Mouse (Mus musculus) forelimb bud, embryonic 11.5 days (tissue): ENCODE data around the gene Actn1.
"Not testable (repeated sequence)": the region's sequence is repeated elsewhere in the genome, so short reads cannot be mapped to it uniquely, and the experiment has no call there.

Experiments
- DNase-seq: peaks from one replicate; pipeline ENCODE4 v3.0.0-alpha.2; 2012; ENCODE audit warnings: low read depth, low spot score

The Actn1 gene

DNA sequence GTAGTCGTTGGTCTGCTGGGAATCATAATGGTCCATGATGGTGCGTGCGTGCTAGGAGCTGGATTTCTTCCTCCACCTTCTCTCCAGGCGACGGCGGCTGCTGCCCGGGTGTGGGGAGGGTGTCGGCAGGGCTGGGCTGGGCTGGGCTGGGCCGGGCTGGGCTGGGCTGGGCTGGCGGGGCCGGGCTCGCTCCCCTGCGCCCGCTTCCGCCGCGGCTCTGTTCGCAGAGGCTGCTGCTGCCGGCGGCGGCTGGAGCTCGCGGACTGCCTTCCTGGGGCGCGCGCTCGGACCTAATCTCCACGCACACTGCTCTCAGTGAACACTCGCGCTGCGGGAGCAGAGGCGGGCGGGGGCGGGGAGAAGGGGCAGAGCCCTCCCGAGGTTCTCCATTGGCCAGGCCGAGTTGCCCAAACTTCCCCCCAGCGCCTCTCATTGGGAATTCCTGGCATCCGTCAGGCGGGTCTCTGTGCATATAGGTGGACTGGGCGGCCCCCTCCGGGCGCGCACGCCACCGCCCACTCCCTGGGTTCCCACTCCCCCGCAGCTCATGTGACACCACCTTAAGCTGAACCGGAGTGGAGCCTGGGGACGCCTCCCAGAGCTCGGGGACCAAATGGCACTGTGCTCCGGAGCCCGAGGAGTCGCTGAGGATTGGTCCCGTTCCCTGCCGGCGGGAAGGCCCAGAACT, at the start of gene Actn1:
Gene Actn1, minus strand, starts transcription at position 316 of the 688 bp plus-strand sequence.
- DNase-seq, result peak; percentile 96

DNA sequence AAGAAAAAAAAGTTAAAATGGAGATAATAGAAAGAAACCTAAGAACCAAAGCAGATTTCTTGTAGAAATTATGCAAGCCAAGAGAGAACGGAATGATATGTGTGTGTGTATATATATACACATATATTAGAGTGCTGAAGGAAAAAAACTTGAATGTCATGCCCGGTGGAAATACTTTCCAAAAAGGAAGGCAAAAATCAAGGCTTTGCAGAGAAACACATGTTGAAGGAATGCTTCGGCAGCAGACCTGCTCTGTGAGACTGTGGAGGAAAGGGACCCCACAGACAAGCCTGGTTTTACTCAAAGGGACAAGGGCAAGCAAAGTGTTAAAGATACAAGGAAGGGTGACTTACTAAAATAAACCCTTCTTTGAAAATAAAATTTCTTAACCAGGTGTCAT, 47.4 kb upstream of the Actn1 start:
- no peak for DNase-seq

DNA sequence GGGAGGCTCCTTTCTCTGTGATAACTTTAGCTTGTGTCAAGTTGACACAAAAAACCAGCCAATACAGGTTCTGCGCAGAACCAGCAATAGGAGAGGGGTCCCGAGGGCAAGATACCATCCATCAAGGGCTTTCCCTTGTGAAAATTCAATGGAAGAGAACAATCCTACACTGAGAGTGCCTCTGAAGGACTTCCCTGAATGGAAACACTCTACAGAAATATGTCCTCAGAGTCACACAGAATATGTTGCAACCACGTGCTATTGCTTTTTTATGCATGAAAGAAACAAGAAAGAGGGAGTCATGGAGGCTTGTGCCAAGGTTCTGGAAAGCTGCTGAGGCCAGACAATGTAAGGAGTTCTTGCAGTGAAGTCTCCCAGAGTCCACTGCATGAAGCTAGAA, 44.3 kb upstream of the Actn1 start:
- no peak for DNase-seq

DNA sequence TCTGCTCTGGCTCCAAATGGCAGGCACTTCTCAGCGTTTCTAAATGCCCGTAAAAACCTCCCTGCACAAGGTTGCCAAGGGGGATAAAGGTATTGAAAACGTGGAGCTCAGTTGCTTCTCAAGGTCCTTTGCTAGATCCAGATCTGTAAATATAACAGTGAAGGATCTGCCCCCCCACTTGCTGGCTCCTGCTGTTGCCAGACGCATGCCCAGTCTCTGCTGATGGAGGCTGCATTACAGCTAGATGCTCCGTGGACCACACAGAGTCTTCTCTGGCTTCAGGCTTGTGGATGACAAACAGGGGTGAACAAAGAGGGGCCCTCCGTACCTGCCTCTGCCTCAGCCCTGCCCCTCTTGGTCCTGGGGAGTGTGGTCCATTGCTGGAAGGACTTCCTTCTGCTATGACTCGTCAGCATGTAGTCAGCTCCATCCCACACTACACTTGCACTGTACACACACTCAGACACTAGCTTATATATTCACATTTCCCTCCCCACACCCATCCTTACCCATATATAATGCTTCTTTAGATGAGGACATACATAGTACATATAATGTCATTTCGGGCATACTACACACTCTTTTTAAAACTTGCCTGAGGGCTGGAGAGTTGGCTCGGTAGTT, 40.8 kb upstream of the Actn1 start:
- no peak for DNase-seq

DNA sequence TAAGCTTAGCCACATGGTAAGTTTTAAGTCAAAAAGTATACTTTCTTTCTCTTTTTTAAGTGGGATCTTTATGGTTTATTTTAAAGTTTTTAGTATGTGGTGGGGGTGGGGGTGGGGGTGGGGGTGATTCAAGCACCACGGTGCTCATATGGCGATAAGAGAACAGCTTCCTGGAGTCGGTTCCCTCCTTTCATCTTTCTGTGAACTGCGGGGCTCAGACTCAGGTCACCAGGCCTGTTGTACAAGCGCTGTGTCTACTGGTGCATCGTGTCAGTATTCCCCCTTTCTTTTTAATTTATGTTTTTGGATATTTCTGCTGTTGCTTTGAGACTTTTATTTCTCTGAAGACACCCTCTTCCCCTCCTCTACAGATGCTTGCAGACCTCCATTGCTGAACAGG, 38.5 kb upstream of the Actn1 start:
- DNase-seq, result no peak

DNA sequence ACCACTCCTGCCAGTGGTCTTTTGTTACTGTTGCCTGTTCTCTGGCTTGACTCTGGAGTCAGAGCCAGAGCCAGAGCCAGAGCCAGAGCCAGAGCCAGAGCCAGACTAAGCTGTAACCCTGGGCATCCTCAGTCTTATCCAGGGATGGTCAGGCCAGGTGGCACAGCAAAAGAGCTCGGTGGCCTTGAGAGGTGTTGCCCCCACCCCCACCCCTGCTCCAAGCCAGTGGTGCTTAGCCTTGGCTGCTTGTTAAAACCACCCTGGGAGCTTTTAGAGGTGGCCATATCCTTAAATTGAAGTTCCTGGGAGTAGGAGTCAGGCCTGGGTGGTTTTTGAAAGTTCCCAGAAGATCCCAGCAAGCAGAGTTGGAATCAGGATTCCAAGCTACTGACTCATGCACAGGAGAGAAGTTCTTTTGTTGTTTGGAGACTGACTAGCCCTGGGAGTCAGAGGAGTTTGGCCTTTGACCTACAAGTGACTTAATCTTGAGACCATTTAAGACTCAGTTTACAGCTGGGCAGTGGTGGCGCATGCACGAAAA, 31.8 kb upstream of the Actn1 start:
- no peak for DNase-seq

DNA sequence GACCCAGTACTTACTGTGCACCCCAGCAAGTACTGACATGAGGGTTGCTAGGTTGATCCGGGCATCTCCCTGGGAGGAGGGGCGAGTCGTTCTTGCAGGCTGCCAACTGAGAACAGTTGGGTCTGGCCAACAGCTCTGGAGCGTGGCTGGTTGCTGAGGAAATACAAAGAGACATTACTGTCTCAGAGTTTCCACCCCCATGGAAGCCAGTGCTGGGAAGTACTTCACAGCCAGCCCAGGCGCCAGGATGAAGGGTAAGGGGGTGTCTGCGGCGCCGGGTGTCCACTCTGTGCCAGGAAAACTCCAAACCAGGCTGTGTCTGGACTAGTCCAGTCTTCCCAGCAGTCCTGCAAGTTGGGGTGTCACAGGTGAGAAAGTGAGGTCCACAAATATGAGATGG, 30.8 kb upstream of the Actn1 start:
- no peak for DNase-seq

DNA sequence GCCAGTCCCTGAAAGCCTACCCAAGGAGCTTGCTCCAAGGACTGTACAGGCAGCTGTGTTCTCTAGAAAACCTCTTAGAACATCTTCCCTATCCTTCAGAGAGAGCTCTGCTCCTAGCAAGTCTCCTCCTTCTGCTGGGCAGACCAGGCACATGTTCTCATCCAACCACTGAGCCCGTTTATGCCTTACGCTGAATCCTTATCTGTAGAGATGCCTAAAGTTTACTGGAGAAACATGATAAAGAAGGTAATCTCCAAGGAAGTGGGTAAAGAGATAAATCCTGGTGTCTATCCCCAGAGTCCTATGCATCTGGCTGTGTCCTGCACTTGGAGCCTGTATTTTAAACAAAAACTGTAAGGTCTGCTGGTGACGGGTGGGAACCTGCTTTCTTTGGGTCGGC, 30.3 kb upstream of the Actn1 start:
- DNase-seq, result no peak

DNA sequence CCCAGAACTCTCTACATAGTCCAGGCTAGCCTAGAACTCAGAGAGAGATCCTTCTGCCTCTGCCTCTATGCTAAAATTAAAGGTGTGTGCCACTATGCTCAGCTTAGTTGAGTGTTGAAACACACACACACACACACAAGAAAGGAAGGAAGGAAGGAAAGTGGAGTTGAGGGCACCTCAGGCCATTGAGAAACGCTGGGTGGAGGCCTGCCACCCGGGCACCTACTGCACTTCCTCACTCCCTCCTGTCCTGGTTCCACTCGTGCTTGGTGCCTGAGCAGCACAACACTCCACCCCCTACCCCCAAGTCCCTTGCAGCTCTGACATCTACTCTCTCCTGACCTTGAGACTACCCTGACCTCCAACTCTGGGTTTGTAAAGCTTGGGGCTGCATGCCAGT, 29.6 kb upstream of the Actn1 start:
- DNase-seq, result no peak

DNA sequence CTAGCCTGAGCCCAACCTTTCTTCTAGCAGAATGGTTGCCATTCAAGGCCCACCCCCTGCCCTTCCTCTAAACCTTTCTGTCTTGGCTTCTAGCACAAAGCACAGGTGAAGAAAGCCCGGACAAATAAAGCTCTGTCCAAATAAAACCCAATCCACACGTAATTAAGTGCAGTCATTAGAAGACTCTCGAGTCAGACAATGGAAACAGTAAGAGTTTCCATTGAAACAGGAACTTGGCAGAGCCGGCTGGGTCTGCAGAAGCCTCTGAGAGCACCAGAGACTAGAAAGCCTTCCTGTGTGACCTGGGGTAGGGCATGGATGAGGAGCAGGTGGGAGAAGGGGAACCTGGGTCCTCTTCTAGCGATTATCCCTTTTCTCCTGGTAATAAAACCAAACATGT, 25.7 kb upstream of the Actn1 start:
- no peak for DNase-seq

DNA sequence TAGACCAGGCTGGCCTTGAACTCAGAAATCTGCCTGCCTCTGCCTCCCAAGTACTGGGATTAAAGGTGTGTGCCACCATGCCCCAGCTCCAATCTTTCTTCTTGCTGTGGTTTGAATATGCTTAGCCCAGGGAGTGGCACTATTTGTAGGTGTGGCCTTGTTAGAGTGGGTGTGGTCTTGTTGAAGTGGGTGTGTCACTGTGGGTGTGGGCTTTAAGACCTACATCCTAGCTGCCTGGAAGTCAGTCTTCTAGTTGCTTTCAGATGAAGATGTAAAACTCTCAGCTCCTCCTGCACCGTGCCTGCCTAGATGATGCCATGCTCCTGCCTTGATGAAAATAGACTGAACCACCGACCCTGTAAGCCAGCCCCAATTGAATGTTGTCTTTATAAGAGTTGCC, 24.1 kb upstream of the Actn1 start:
- not testable (repeated sequence) for DNase-seq

DNA sequence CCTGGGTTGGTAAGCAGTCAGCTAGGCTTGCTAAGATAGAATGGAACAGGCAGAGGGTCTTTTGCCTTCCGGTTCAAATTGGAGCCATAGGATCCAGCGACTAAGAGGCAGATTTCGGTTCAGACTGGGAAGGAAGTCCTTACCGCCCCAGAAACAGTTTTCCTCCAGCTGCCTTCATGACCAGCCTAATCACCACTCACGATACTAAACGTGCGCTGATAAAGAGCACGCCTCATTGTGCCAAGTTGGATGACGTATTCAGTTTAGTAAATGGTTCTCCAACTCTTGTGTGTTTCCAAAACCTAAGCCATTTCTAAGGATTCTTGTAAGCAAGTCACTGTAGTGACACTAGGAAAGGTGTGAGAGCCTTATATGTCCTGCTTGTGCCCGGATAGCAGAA, 18.7 kb upstream of the Actn1 start:
- DNase-seq, result no peak

DNA sequence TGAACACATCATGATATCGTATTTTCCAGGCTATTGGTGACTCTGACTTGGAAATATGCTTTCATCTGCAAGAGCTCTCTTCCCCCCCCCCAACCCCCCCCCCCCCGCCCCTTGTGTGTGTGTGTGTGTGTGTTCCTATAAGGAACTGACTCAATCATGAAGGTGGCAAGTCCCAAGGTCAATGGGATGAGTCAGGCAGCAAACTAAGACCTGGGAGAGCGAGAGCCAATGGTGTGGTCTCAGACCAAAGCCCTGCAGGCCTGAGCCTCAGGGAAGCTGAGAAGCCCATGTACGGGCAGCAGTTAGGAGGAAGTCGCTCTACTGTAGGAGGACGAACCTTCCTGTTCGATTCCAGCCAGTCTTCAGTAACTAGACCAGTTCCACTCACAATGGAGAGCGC, 17.3 kb upstream of the Actn1 start:
- no peak for DNase-seq

DNA sequence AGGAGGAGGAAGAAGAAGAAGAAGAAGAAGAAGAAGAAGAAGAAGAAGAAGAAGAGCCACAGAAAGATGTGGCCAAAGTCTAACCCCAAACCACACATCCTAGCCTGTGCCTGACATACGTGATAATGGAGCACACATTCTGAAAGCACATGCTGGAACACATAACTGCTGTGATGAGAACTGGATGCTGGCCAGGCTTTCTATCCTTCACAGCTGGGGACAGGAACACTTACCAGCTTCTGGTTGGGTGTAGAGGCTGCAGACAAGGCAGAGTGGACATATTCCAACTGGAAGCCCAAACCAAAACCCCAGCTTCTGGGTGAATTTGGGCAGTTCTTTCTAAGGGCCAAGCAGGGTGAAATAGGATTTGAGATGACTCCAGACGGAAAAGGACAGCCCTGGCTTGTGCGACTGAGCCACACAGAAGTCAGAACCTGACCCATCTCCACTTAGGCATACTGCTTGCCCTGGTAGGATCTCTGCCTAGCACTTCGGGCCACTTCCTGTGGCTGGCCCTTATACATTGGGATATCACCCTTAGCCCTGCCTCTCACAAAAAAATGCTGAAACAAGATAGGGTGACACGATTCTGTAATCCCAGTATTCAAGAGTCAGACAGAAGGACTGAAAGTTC, 15.1 kb upstream of the Actn1 start:
- no peak for DNase-seq

DNA sequence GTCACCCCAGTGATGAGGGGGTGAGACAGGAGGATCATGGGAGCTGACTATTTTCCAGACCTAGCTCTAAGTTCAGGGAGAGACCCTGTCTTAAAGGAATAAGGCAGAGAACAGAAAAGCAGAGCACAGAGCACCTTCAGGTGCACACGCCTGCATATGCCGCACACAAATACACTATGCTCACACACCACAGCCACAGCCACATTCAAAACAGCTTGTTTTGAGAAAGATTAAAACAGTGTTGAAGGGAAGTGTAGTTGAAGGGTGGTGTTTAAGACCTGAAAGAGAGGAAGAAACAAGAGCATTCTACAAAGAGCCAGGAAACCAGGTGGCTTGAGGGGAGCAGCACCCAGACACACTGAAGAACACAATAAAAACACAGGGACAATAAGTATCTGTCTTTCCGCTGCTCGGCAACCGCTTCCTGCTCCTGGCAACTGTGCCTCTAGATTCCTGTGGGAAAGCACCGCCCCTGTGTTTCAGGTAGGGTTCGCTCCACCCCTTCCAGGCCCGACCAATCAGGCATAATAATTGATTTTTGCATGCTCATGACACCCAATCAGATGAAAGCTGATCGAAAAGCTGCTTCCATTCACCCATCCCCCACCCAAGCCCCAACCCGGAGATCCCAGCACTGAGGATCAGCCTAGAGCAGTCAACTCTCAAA, 13.0 kb upstream of the Actn1 start:
- DNase-seq, result peak; percentile 84

DNA sequence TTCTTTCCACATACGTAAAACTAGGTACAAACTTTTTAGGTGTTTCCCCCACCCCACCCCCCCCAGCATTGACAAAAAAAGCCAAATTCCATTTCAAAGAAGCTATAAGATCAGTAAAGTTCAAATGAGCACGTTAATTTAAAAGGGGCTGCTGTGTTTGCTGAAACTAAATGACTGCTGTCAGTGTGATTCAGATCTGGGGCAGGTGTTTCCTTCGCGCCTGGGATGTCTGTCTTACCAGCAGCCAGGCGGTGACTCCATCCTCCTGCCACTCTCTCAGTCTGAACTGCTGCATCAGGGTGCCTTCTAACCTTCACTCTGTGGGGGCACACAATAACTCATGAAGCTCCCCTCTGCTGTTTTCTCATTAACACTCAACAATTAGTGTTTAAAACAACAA, 11.6 kb upstream of the Actn1 start:
- no peak for DNase-seq

DNA sequence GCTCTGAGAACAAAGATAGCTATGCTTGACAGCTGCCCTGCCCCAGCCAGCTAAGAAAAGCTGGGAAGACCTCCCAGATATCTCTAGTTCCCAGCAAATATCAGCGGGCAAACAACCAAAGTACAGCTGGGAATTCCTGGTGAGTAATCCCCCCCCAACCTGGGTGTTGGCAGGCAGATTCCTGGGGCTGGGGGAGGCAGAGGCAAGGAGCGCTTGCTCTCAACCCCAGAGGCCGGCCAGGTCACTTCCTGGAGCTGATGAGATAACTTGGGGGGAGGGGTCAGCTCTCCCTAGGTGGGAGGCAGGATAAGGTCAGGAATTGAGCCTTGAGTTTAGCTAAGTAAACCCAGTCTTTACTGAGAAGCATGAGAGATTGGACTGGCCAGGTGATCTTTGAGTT, 10.8 kb upstream of the Actn1 start:
- DNase-seq, result no peak

DNA sequence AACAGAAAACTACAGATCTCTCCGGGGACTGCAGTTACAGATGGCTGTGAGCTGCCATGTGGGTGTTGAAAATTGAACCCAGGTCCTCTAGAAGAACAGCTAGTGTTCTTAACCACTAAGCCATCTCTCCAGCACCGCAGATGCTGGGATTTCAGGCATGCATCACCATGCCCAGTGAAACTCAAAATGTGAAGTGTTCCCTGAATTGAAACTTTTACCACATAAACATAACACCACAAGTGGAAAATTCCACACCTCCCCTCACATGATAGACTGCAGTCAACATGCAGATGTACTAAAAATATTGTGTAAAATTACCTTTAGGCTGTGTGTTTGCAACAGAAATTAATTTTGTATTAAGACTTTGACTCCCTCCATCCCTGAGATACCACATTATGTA, 9.1 kb upstream of the Actn1 start:
- DNase-seq, result no peak

DNA sequence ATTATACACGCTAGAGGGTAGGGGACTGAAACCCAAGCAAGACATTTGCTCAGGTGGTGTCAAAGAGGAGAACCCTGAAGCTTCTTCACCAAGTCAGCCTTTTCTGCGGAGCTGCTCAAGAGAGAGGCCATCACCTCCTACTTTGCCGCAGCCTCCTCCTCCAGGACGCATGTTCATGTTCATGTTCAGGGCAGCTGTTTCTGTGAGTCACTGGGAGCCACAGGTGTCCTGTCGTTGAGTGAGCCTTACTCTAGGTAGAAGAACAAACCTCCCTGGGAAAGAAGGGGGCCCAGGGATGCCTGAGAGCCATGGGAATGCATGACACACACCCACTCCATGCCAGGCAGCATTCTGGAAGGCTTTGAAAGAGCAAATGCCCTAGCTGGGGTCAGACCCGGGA, 7.8 kb upstream of the Actn1 start:
- DNase-seq, result no peak

DNA sequence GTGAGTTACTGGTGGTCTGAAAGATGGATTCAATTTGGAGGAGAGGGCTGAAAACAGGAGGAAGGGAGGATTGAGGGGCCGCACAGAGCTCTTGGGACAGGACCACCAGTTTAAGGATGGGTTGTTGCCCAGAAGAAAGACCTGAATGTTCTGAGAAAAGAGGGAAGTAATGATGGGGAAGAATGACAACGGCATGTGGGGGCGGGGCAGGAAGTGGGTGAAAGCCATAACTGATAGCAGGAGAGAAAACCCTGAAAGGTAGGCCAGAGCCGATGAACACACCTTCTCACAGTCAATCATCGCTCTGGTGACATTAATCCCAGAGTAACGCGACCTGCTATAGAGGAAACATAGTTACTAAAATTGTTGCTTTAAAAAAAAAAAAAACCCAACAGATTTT, 4.2 kb upstream of the Actn1 start:
- not testable (repeated sequence) for DNase-seq

DNA sequence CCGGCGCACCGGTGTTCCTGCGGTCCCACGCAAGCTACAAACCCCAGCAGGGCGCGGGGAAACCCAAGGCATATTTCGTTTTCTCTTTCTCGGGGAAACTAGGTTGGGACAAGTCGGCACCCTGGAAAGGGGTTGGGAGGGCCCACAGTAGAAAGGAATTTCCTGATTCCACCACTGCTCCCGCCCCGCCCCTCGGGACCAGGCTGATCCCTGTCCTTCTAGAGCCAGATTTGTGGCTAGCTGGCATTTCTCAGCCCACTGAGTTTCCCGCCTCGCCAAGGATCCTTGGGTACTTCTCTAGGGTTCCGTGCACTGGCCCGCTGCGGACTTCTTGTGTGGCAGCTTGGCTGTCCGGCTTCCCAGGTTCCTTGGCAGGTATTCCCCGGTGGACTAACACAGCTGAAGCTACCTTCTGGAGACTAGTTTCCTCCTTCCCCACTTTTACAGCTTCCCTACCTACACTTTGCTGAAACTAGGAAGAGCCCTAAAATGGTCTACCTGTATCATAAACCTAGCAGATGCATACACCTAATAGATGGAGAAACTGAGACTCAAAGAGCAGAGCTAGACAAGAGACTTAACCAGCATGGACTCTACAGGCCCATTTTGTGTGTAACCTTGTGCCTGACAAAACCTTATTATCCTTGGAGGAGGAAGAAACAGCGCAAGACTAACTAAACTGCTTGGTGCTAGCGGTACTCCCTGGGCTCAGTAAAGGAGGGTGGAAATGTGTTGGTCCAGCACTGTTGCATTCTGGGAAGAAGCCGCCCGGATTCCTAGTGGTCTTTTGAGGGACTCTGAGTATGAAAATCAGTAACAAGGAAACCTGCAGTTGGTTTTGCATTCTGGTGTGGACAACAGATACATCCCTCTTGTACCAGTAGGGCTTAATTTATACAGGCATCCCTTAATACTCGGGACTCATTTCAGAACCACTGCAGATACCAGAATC, 849 bp upstream of the Actn1 start:
- DNase-seq, result no peak
